Mouse (Mus musculus): ENCODE measurements around the gene Ripor3. TPM values are rescaled to one million over a fixed set of nuclear protein-coding genes. Genes with fewer than 3 reads are reported as not detected.

The Ripor3 gene
- not detected for total RNA-seq (2023)

GRCm38 (mm10) chr2:168009936-168010668, at the start of gene Ripor3:
Gene Ripor3 (minus strand): TSS chr2:168010618.

GRCm38 (mm10) chr2:167931985-167932726, 78.3 kb downstream of the Ripor3 start, which contains the start of gene Ptpn1:
Gene Ptpn1 (plus strand): TSS chr2:167932057.

Other genes starting within 250 kb of the Ripor3 start
- 100 to 1,000 TPM; 320 to 337 TPM for gene Ptpn1, start 78.6 kb downstream of the Ripor3 start, total RNA-seq (2023)
- under 1 TPM in 1 of 2 experiments, not detected in 1; 0.13 TPM for gene Pard6b, start 70.4 kb upstream of the Ripor3 start, total RNA-seq (2023)
- gene Adnp, start 196.5 kb upstream of the Ripor3 start, total RNA-seq (2023) = 10 to 100 TPM; 61.3 to 71.0 TPM
- 10 to 100 TPM in 1 of 2 experiments, 1 to 10 TPM in 1; 1.8 to 10.2 TPM for gene Gm20716, start 219.7 kb upstream of the Ripor3 start, total RNA-seq (2023)
- gene Dpm1, start 220.0 kb upstream of the Ripor3 start, total RNA-seq (2023) = 100 to 1,000 TPM; 105 to 115 TPM
- 1 to 10 TPM; 7.7 to 8.2 TPM for gene Mocs3, start 220.0 kb upstream of the Ripor3 start, total RNA-seq (2023)

Measured in monocyte, adult 59 days (primary cell).